Mouse (Mus musculus) adrenal gland, adult 18-20 months (tissue): ENCODE results near the gene Tox2. TPM values are rescaled to one million over a fixed set of nuclear protein-coding genes. Genes with fewer than 3 reads are reported as not detected.

Experiments used
- DNase-seq, 2 experiments: peaks; one replicate each; pipeline ENCODE4 v3.0.0; 2021 to 2022; ENCODE audit warnings: low spot score in 2 of 2
- total RNA-seq, 2 experiments: library from RNA; stranded (reverse); gene quantifications; 1 replicate in 1 of 2; 2 replicates in 1 of 2; pipeline ENCODE4 v1.2.3; 2021

The Tox2 gene
- total RNA-seq, 2 experiments from 2014 or later: 4.1 to 24.2 TPM

DNA sequence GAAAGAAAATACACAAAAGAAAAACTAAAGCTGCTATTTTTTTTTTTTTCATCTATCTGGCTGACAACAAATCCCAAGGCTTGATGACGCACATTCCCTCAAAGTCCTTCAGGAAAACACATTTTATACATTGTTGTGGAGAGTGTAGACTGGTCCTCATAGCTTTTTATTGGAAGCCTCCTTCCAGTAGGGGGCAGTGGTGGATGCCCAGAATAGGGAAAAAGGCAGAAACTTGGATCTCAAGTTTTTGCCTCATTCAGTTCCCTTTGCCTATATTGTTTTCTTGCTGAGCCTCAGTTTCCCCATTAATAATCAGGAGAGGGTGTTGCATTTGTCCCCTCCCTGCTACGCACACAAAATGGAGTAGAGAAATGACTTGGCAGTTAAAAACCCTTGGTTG is 49.7 kb downstream of the Tox2 start:
- DNase-seq: no peak

GRCm38 (mm10) chr2:163253248-163254099 is 50.5 kb downstream of the Tox2 start:
- DNase-seq: no peak

- DNase-seq: no peak
These were observed 51.3 kb downstream of the Tox2 start for GRCm38 (mm10) chr2:163254228-163254627.

- DNase-seq: no peak
These were observed 53.8 kb downstream of the Tox2 start for GRCm38 (mm10) chr2:163256765-163257164.

- no peak for DNase-seq
These were observed 58.6 kb downstream of the Tox2 start for GRCm38 (mm10) chr2:163261362-163262054.

DNA sequence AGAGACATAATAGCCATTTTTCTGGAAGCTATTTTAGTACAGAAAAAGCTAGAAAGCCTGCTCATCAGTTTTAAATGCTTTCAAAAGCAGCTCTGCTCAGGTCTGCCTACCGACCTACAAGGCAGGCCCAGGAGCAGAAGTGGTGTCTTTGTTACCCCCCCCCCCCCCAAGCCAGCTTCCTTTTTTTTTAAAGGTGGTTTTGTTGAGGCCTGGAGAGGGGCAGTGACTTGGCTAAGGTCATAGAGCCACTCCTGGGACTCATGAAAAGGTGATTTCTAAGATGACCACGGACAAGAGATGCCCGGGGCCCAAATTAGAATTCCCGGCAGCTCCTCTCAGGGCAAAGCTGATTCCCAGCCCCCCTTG is 59.1 kb downstream of the Tox2 start:
- no peak for DNase-seq

- no peak for DNase-seq
These were observed 64.2 kb downstream of the Tox2 start for GRCm38 (mm10) chr2:163267097-163267496.

GRCm38 (mm10) chr2:163271581-163272492 is 68.9 kb downstream of the Tox2 start:
- no peak for DNase-seq

- no peak for DNase-seq
These were observed 70.9 kb downstream of the Tox2 start for GRCm38 (mm10) chr2:163273815-163274214.

DNA sequence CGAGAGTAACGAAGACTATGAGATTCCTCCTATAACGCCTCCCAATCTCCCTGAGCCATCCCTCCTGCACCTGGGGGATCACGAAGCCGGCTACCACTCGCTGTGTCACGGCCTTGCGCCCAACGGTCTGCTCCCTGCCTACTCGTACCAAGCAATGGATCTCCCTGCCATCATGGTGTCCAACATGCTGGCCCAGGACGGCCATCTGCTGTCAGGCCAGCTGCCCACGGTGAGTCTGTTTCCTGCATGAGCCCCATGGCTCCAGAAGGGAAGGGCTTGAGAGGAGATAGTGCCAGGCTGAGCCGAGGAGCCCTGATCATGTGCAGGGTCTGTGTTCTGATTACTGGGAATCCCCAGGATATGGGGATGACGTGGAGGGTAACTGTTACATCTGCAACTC is 73.1 kb downstream of the Tox2 start:
- no peak for DNase-seq

GRCm38 (mm10) chr2:163277979-163278378 is 75.1 kb downstream of the Tox2 start:
- DNase-seq: no peak

DNA sequence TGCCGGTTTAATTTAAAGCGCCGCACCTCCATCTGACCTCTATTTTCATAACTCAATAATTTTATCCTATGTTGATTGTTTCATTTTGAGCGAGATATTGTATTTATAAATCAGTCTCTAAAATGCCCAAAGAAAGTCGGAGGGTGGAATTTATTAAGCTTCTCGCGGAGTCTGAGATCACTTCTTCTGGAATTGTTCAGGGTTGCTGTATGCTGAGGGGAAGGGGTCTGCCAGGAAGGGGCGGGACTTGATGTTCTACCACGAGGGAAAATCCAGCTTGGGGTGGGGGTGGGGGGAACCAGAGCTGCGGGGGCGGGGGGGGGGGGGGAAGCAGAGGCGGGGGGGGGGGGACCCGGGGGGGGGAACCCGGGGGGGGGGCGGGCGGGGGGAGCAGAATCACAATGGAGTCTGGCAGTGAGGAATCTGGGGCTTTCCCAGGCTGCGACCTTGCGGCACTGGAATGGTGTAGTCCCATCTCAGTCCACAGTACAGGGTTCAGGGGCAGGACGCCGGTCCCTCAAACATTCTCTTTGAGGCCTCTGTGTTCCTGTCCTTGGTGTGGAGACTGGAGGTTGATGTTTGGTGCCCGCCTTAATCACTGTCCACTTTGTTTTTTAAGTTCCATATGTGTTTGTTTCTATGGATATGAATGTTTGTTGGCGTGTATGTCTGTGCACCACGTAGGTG is 77.9 kb downstream of the Tox2 start:
- no peak for DNase-seq

- no peak for DNase-seq
These were observed 81.9 kb downstream of the Tox2 start for GRCm38 (mm10) chr2:163284856-163285255.

- no peak for DNase-seq
These were observed 82.4 kb downstream of the Tox2 start for GRCm38 (mm10) chr2:163285335-163285734.

- DNase-seq: no peak
These were observed 82.8 kb downstream of the Tox2 start for GRCm38 (mm10) chr2:163285762-163286161.

DNA sequence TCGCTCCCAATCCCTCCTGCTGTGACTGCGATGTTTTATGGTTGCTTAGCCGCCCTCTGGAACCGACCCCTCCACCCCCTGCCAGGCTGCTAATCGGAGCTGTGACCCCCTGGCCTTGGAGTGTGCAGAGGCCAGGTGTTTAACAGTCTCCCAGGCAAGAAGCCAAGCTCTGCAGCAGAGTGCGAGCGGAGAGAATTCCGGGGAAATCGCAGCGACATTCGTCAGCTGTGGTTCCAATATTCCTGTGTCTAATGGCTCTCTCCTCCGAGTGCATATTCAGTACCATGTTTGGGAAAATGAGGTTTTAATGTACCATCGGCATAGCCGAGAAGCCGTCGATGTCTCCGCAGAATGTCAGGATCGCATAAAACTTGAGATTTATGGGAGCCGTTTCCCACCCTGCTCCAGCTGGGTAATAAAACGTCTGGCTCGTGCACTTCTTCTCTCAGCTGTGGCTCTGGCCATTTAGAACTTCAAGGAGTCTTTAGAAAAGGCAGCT is 86.0 kb downstream of the Tox2 start:
- DNase-seq: no peak

DNA sequence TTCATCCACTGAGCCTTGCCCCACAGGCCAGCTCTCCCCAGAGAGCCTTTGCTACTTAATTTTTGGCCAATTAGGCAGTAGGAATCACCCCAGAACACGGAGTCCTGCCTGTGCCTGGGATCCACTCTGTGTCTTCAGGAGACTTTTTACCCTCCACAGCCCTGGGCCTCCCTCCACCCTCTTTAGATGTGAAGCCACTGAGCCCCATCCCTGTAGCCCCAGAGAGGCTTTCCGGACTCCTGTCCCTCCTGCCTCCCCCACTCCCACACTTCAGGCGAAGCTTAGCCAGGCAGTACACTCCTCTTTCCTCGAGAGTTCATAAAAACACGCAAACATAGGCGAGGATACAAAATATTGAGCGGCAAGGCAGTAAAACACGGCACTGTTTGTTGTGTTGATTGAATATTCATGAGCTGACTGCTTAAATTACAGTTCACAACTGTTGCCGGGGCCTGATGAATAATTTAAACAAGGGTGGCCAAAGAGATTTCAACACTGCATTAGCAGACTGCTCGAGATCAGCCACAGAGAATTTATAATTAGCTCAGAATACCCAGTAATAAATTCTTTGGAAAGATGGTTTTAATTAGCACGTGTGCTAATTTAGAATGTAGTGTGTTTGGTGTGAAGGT is 94.2 kb downstream of the Tox2 start:
- no peak for DNase-seq

- DNase-seq: no peak
These were observed 97.4 kb downstream of the Tox2 start for GRCm38 (mm10) chr2:163300069-163301060.

- no peak for DNase-seq
These were observed 98.7 kb downstream of the Tox2 start for GRCm38 (mm10) chr2:163301641-163302040.
